Mouse (Mus musculus) ES-Bruce4 (cell line): Measurements from ENCODE around the gene Slc1a3.

Experiments used
- CTCF ChIP-seq: IDR thresholded peaks from one replicate; pipeline ENCODE4 v1.8.1; 2011; ENCODE audit warnings: low read depth, low read length
- EP300 ChIP-seq: IDR thresholded peaks from 2 replicates; pipeline ENCODE4 v1.6.1; 2011; ENCODE audit warnings: low read depth, low read length; ENCODE audit not compliant: insufficient read depth
- POLR2A ChIP-seq: IDR thresholded peaks from one replicate; pipeline ENCODE4 v1.8.1; 2011; ENCODE audit warnings: low read length; ENCODE audit not compliant: insufficient read depth

DNA sequence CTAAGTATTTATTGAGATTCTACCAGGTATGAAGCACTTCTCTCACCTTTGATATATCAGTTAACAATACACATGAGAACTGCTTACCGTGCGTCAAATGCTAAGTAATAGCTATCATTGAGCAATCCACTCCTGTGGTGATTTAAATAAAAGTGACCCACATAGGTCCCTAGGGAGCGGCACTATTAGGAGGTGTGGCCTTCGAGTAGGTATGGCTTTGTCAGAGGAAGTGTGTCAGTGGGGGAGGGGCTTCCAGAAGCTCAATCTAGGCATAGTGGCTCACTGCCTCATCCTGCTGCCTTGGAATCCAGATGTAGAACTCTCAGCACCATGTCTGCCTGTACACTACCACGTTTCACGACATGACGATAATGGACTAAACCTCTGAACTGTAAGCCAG, 18.3 kb upstream of the Slc1a3 start:
- TF ChIP-seq POLR2A (no peak), CTCF (no peak), EP300 (no peak)
